In genomic region chr11:69663795-69664194, GRCm38 (mm10) we compare ENCODE assay signal across 10 mouse cellular contexts. TPM values are rescaled to one million over a fixed set of nuclear protein-coding genes. Genes with fewer than 3 reads are reported as not detected.
DNase-seq lines count a peak whose midpoint lies in the region; ATAC-seq and TF ChIP-seq lines count a peak whose summit lies in the region.
"Had no signal": no experiment of that assay in that cellular context is flagged by ENCODE, and none has a peak within 500 bp of the region (broad histone marks: within the 10 kb centered on the region; RNA-seq: fewer than 3 reads in every experiment).

No protein-coding gene starts in this region.

- WGBS in kidney, adult 2 months: 67% methylated on average over 6 of the region's 6 CpGs
- 83% methylated on average over 6 of the region's 6 CpGs for WGBS in kidney, embryonic 14.5 days
- 86% methylated on average over 6 of the region's 6 CpGs for WGBS in forebrain, embryonic 15.5 days
- 73% methylated on average over 6 of the region's 6 CpGs for WGBS in liver, embryonic 14.5 days (ENCODE audit: insufficient replicate concordance)

- no peak overlapping the region for H3K4me3 ChIP-seq in kidney, adult 2 months (ENCODE audit: insufficient read depth, low read depth, low read length)
- H3K4me3 ChIP-seq in kidney, embryonic 14.5 days (ENCODE audit: low read length): no peak overlapping the region
- no peak overlapping the region for H3K4me3 ChIP-seq in forebrain, embryonic 15.5 days
- H3K4me3 ChIP-seq in liver, embryonic 14.5 days (ENCODE audit: insufficient read depth in 1 of 2, low read depth in 2 of 2, low read length in 2 of 2): no peak overlapping the region

- H3K9ac ChIP-seq in kidney, embryonic 14.5 days (ENCODE audit: low read depth, low read length): no peak overlapping the region
- H3K9ac ChIP-seq in forebrain, embryonic 15.5 days (replicated peaks): no peak overlapping the region
- H3K9ac ChIP-seq in liver, embryonic 14.5 days (replicated peaks): no peak overlapping the region

- H3K4me1 ChIP-seq in kidney, adult 2 months (ENCODE audit: control insufficient read depth, insufficient read depth, low read length): peaks cover 6% of the 10 kb centered on the region; the same call in 1 of the 2 replicates
- peaks cover 5% of the 10 kb centered on the region; the same call in 1 of the 2 replicates for H3K4me1 ChIP-seq in kidney, embryonic 14.5 days (ENCODE audit: control insufficient read depth, insufficient read depth, low read length)
- H3K4me1 ChIP-seq in forebrain, embryonic 15.5 days: peaks cover 22% of the 10 kb centered on the region
- H3K4me1 ChIP-seq in liver, embryonic 14.5 days (replicated peaks; ENCODE audit: control insufficient read depth in 2 of 2, insufficient read depth in 2 of 2, low read length in 1 of 2): peaks cover 19% of the 10 kb centered on the region in 2 experiments

- no peak for TF ChIP-seq CTCF in kidney, adult 2 months (conservative IDR thresholded peaks at IDR 0.05; ENCODE audit: insufficient read depth, insufficient read length, low read depth, low read length)
- no peak for TF ChIP-seq CTCF in liver, embryonic 14.5 days (IDR thresholded peaks at IDR 0.05; ENCODE audit: low read depth)

- H3K27ac ChIP-seq in kidney, adult 2 months (ENCODE audit: insufficient read depth, low read depth, low read length): no peak overlapping the region; the same call in 1 of the 2 replicates
- no peak overlapping the region for H3K27ac ChIP-seq in kidney, embryonic 14.5 days (ENCODE audit: low read depth, low read length)
- peak overlapping the region; percentile 96; the same call in 1 of the 2 replicates for H3K27ac ChIP-seq in forebrain, embryonic 15.5 days (replicated peaks)
- no peak overlapping the region; the same call in 1 of the 2 replicates for H3K27ac ChIP-seq in liver, embryonic 14.5 days

- ATAC-seq in kidney, embryonic 14.5 days (ENCODE audit: low FRiP score, low TSS enrichment): no peak
- ATAC-seq in forebrain, embryonic 15.5 days (replicated peaks): no peak
- ATAC-seq in liver, embryonic 14.5 days (ENCODE audit: insufficient read depth): no peak
- ATAC-seq: inflammation-experienced regulatory T-cells, adult 6 months had no signal

- H3K9me3 ChIP-seq in kidney, embryonic 14.5 days (ENCODE audit: control insufficient read depth, low read length): no peaks in the 10 kb centered on the region
- no peaks in the 10 kb centered on the region for H3K9me3 ChIP-seq in forebrain, embryonic 15.5 days
- H3K9me3 ChIP-seq in liver, embryonic 14.5 days (ENCODE audit: control insufficient read depth, low read length): no peaks in the 10 kb centered on the region

- TF ChIP-seq EP300 in liver, embryonic 14.5 days (IDR thresholded peaks at IDR 0.05; ENCODE audit: low read depth): no peak

- no peak overlapping the region for H3K4me2 ChIP-seq in kidney, embryonic 14.5 days (replicated peaks; ENCODE audit: low read depth, low read length)
- no peak overlapping the region for H3K4me2 ChIP-seq in forebrain, embryonic 15.5 days (replicated peaks)
- H3K4me2 ChIP-seq in liver, embryonic 14.5 days (ENCODE audit: low read depth): peak overlapping the region; percentile 74

- H3K36me3 ChIP-seq in kidney, adult 2 months (ENCODE audit: control insufficient read depth, insufficient read depth, low read length): peaks cover 4% of the 10 kb centered on the region; the same call in 1 of the 2 replicates
- peaks cover 50% of the 10 kb centered on the region for H3K36me3 ChIP-seq in kidney, embryonic 14.5 days (ENCODE audit: control insufficient read depth, insufficient read depth, low read length)
- peaks cover 52% of the 10 kb centered on the region for H3K36me3 ChIP-seq in forebrain, embryonic 15.5 days
- peaks cover 47% of the 10 kb centered on the region for H3K36me3 ChIP-seq in liver, embryonic 14.5 days (replicated peaks; ENCODE audit: control insufficient read depth, insufficient read depth, low read depth)

- TF ChIP-seq POLR2A in kidney, adult 2 months (IDR thresholded peaks at IDR 0.05; ENCODE audit: low read depth, low read length): no peak

- no peaks in the 10 kb centered on the region for H3K27me3 ChIP-seq in kidney, adult 2 months (replicated peaks; ENCODE audit: control insufficient read depth, insufficient read depth, low read length)
- no peaks in the 10 kb centered on the region for H3K27me3 ChIP-seq in kidney, embryonic 14.5 days (ENCODE audit: control insufficient read depth, insufficient read depth, low read length)
- H3K27me3 ChIP-seq in forebrain, embryonic 15.5 days: no peaks in the 10 kb centered on the region
- H3K27me3 ChIP-seq in liver, embryonic 14.5 days (ENCODE audit: control insufficient read depth, insufficient read depth, low read length): no peaks in the 10 kb centered on the region

- DNase-seq in kidney, adult 2 months: peak; percentile 54
- DNase-seq in MN1 (ENCODE audit: low spot score): peak; percentile 37
- DNase-seq in liver, embryonic 14.5 days (ENCODE audit: low read depth in 3 of 3, low spot score in 3 of 3): no peak
- DNase-seq in ovary, postnatal 14 days (ENCODE audit: low spot score): no peak
- no peak for DNase-seq in right cerebral cortex, postnatal 14 days
- DNase-seq in layer of hippocampus, postnatal 25 days (ENCODE audit: extremely low spot score in 1 of 2, low spot score in 1 of 2): no peak

RNA-seq across cellular contexts. Expression of gene Mpdu1, which starts 1.4 kb away (rescaled TPM):
- 143 and 147 TPM in 2 replicates for polyA plus RNA-seq in kidney, adult 2 months (2012; rRNA removed)
- polyA plus RNA-seq in kidney, embryonic 14.5 days (2014; fragmentation: Nextera tagmentation; extraction: Ambion mirVana): 42.3 and 71.8 TPM in 2 replicates
- polyA plus RNA-seq in forebrain, embryonic 15.5 days (2015; fragmentation: Nextera tagmentation; extraction: Ambion mirVana): 89.1 and 91.0 TPM in 2 replicates
- polyA plus RNA-seq in liver, embryonic 14.5 days (2012; rRNA removed): 40.4 and 60.1 TPM in 2 replicates
- 13.8 and 16.0 TPM in 2 replicates for polyA plus RNA-seq in liver, embryonic 14.5 days (2014; fragmentation: Nextera tagmentation; extraction: Ambion mirVana)
- 10 to 100 TPM; 61.1 to 63.9 TPM for total RNA-seq in layer of hippocampus, postnatal 25 days (2021)

RNA-seq across cellular contexts. Expression of gene Cd68, which starts 2.2 kb away (rescaled TPM):
- polyA plus RNA-seq in kidney, adult 2 months (2012; rRNA removed): 8.5 and 10.7 TPM in 2 replicates
- 8.5 and 10.5 TPM in 2 replicates for polyA plus RNA-seq in kidney, embryonic 14.5 days (2014; fragmentation: Nextera tagmentation; extraction: Ambion mirVana)
- polyA plus RNA-seq in forebrain, embryonic 15.5 days (2015; fragmentation: Nextera tagmentation; extraction: Ambion mirVana): 6.7 and 7.7 TPM in 2 replicates
- 9.4 and 12.3 TPM in 2 replicates for polyA plus RNA-seq in liver, embryonic 14.5 days (2012; rRNA removed)
- polyA plus RNA-seq in liver, embryonic 14.5 days (2014; fragmentation: Nextera tagmentation; extraction: Ambion mirVana): 17.7 and 18.9 TPM in 2 replicates
- total RNA-seq in layer of hippocampus, postnatal 25 days (2021): 10 to 100 TPM; 15.1 to 15.7 TPM

RNA-seq across cellular contexts. Expression of gene Eif4a1, which starts 8.4 kb away (rescaled TPM):
- polyA plus RNA-seq in kidney, adult 2 months (2012; rRNA removed): 200 and 244 TPM in 2 replicates
- polyA plus RNA-seq in kidney, embryonic 14.5 days (2014; fragmentation: Nextera tagmentation; extraction: Ambion mirVana): 729 and 1,177 TPM in 2 replicates
- polyA plus RNA-seq in forebrain, embryonic 15.5 days (2015; fragmentation: Nextera tagmentation; extraction: Ambion mirVana): 547 and 583 TPM in 2 replicates
- 312 and 420 TPM in 2 replicates for polyA plus RNA-seq in liver, embryonic 14.5 days (2012; rRNA removed)
- polyA plus RNA-seq in liver, embryonic 14.5 days (2014; fragmentation: Nextera tagmentation; extraction: Ambion mirVana): 316 TPM in 2 replicates
- 100 to 1,000 TPM; 369 to 381 TPM for total RNA-seq in layer of hippocampus, postnatal 25 days (2021)

RNA-seq across cellular contexts. Expression of gene Sox15, which starts 8.7 kb away (rescaled TPM):
- polyA plus RNA-seq in kidney, adult 2 months (2012; rRNA removed): 0.58 and 0.70 TPM in 2 replicates
- 0.51 TPM in 1 of 2 replicates, not detected in the other for polyA plus RNA-seq in kidney, embryonic 14.5 days (2014; fragmentation: Nextera tagmentation; extraction: Ambion mirVana)
- polyA plus RNA-seq in forebrain, embryonic 15.5 days (2015; fragmentation: Nextera tagmentation; extraction: Ambion mirVana): not detected in 2 replicates
- polyA plus RNA-seq in liver, embryonic 14.5 days (2012; rRNA removed): not detected in 2 replicates
- not detected in 2 replicates for polyA plus RNA-seq in liver, embryonic 14.5 days (2014; fragmentation: Nextera tagmentation; extraction: Ambion mirVana)
- under 1 TPM in 1 of 2 experiments, not detected in 1; 0.59 TPM for total RNA-seq in layer of hippocampus, postnatal 25 days (2021)
- polyA plus RNA-seq: inflammation-experienced regulatory T-cells, adult 6 months; small intestine, adult 2 months had no signal

RNA-seq across cellular contexts. Expression of gene Senp3, which starts 18.1 kb away (rescaled TPM):
- polyA plus RNA-seq in kidney, adult 2 months (2012; rRNA removed): 41.8 and 43.5 TPM in 2 replicates
- polyA plus RNA-seq in kidney, embryonic 14.5 days (2014; fragmentation: Nextera tagmentation; extraction: Ambion mirVana): 95.2 and 102 TPM in 2 replicates
- 89.2 and 102 TPM in 2 replicates for polyA plus RNA-seq in forebrain, embryonic 15.5 days (2015; fragmentation: Nextera tagmentation; extraction: Ambion mirVana)
- 37.0 and 45.8 TPM in 2 replicates for polyA plus RNA-seq in liver, embryonic 14.5 days (2012; rRNA removed)
- polyA plus RNA-seq in liver, embryonic 14.5 days (2014; fragmentation: Nextera tagmentation; extraction: Ambion mirVana): 21.0 and 24.5 TPM in 2 replicates
- 100 to 1,000 TPM in 1 of 2 experiments, 10 to 100 TPM in 1; 94.3 to 109 TPM for total RNA-seq in layer of hippocampus, postnatal 25 days (2021)

Comparison
In these comparisons a context has a peak if more than half of its experiments do, and no peak if none do; other contexts are left out.
1. DNase-seq: peak in kidney, adult 2 months (single experiment) and MN1 (single experiment); none in liver, embryonic 14.5 days (0 of 3), ovary, postnatal 14 days (single experiment), right cerebral cortex, postnatal 14 days (single experiment) and layer of hippocampus, postnatal 25 days (0 of 2).